Mouse (Mus musculus): ENCODE data around the gene Gm21762.
"Not testable (repeated sequence)": the region's sequence is repeated elsewhere in the genome, so short reads cannot be mapped to it uniquely, and the experiment has no call there.

Gene Gm21762

DNA sequence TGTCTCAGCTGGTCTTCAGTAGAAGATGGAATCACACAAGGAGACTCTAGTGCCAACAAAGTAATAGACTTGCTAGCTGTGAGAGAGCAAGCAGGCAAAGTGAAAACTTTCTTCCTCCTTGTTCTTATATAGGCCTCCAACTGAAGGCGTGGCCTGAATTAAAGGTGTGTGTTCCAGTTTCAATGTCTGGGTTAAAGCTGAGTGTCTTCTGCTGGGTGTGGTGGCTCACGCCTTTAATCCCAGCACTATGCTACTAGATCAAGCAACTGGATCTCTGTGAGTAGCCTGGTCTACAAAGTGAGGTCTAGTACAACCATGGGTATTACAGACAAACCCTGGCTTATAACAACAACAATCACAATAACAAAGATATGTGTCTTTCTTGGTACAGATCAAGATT lies at the start of gene Gm21762:
Gene Gm21762, minus strand, starts transcription at position 101 of the 400 bp plus-strand sequence.
- not testable (repeated sequence) for DNase-seq (ENCODE audit: low read depth in 1 of 2, low spot score in 2 of 2)

DNA sequence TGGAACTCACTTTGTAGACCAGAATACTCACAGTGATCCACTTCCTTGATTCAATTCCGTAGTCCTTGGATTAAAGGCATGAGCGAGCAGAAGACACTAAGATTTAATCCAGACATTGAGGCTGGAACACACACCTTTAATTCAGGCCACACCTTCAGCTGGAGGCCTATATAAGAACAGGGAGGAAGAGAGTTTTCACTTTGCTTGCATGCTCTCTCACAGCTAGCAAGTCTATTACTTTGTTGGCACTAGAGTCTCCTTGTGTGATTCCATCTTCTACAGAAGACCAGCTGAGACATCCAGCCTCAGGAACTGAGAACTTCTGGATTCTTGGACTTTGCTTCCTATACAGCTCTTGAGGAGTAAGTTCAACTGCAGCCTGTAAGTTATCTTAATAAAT lies 47.1 kb upstream of the Gm21762 start, which contains the start of gene AF067061:
Gene AF067061, plus strand, starts transcription at position 245 of the 400 bp plus-strand sequence.
- DNase-seq (ENCODE audit: low read depth in 1 of 2, low spot score in 2 of 2) = not testable (repeated sequence)

GRCm38 (mm10) chr13:120259718-120260117 lies 44.0 kb upstream of the Gm21762 start:
- peak; percentile 4 to 8 for DNase-seq (ENCODE audit: low read depth in 1 of 2, low spot score in 2 of 2)

DNA sequence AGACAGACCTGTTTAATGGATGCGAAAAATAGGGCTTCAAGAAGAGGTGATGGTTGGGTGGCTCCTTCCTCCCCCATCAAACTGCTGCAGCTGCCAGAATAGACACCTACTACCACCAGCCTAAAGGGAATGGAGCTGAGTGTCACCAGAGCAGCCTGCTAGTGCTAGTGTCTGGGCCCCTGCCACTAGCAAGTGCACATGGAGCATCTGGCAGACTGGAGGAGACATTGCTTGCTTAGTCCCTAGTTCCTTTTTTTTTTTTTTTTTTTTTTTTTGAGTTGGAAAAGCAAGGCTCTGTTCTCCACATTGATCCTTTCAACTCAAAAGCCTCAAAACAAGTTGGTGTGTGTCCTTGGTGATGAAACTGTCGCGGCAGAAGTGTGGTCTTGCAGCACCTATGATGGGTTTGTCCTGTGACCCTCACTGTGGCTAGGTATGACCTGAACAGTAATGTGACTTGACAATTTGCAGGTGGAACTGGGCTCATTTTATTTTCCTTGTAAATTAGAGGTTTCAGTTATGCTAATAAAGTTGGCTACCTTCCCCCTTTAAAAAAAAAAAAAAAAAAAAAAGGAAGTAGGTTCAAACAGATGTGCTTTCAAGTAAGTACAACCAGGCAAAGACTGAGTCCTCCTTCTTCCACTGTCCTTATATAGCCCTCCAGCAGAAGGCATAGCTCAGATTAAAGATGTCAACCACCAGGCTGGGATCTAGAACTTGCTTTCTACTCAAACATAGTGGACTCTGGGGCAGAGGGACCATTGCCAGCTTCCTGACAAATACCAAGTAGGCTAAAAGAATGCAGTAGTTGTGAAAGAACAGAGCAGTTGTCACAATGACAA lies 43.3 kb upstream of the Gm21762 start:
- not testable (repeated sequence) for DNase-seq (ENCODE audit: low read depth in 1 of 2, low spot score in 2 of 2)

DNA sequence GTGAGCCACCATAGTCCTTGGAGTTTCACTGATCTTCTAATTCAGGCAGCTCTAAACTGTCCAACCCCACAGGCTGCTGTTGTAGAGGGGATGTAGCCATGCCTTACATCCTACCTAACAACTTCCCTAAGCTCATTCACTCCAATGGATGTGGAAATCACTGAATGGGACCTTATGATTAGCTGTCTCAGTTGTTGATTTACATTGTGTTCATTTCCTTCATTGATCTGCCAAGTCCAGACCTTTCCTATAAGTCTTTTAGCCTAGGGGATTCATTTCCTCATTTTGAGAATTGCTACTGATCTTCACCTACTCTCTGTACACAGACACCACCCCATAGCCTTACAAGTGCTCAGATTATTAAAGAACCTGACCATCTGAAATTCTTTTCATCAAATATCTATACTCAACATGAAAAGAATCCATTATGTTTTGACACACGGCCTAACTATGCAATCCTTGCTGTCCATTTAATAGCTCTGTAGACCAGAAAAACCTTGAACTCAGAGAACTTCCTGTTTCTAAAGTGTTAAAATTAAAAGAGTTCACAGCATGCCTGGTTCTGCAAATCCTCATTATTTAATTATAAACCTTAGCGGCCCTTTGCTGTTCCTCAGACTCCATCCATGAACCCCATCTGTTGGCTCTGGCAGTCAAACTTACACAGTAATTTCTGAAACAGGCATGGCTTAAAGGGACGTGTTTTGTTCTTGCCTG lies 35.6 kb upstream of the Gm21762 start:
- not testable (repeated sequence) for DNase-seq (ENCODE audit: low read depth in 1 of 2, low spot score in 2 of 2)

DNA sequence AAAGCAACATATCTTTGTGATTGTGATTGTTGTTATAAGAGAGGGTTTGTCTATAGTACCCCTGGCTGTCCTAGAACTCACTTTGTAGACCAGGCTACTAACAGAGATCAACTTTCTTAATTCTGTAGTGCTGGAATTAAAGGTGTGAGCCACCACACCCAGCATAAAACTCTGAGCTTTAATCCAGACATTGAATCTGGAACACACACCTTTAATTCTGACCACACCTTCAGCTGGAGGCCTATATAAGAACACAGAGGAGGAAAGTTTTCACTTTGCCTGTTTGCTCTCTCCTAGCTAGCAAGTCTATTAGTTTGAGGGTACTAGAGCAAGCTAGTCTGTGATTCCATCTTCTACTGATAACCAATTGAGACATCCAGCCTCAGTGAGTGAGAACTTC lies 23.1 kb upstream of the Gm21762 start, which contains the start of gene Gm21731:
Gene Gm21731, plus strand, starts transcription at position 301 of the 400 bp plus-strand sequence.
- not testable (repeated sequence) for DNase-seq (ENCODE audit: low read depth in 1 of 2, low spot score in 2 of 2)

DNA sequence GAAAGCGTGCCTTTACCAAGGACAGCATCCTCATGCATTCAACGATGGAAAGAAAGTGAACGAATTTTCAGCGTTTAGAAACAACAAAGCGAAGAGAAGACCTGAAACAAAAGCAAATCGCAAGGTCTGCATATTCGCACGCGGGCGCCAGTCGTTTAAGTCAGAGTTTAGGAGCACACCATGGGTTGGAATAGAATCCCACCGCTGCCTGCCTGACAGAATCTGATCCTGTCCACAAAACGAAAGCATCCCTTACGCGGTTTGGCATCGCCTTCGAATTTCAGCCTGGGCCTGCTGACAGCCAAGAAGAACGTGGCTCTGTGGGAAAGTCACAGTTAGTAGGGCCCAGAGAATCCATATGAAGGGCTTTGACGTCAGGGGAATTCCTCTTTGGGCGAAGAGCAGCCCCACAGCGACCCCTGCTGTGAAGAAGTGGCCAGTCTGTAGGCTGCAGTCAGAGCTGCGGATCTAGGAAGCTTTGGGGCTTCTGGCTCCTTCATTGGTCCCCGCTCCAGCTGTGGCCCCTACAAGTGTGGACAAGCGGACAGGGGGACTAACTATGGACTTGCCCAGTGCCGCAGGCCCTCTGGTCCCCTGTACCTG lies 16.8 kb upstream of the Gm21762 start:
- not testable (repeated sequence) for DNase-seq (ENCODE audit: low read depth in 1 of 2, low spot score in 2 of 2)

DNA sequence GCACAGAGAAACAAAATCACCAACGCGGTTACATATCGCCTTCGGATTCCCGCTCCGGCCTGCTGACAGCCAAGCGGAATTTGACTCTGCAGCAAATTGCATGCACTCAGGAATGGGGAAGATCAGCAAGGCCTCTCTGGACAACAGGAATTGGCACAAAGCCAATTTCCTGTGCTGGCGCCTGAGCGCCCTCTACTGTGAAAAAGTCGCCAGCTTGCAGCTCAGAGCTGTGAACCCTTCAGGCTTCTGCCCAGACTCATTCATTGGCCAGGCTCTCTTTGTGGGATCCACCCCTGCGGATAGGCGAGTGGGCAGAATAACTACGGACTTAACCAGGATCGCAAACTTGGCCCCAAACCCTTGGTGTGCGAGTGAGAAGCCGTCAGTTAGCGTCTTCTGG lies 16.1 kb upstream of the Gm21762 start:
- DNase-seq (ENCODE audit: low read depth in 1 of 2, low spot score in 2 of 2) = not testable (repeated sequence)

GRCm38 (mm10) chr13:120223012-120223659 lies 7.4 kb upstream of the Gm21762 start:
- not testable (repeated sequence) for DNase-seq (ENCODE audit: low read depth in 1 of 2, low spot score in 2 of 2)

- not testable (repeated sequence) for DNase-seq (ENCODE audit: low read depth in 1 of 2, low spot score in 2 of 2)
These were observed 5.2 kb upstream of the Gm21762 start for GRCm38 (mm10) chr13:120220922-120221321.

DNA sequence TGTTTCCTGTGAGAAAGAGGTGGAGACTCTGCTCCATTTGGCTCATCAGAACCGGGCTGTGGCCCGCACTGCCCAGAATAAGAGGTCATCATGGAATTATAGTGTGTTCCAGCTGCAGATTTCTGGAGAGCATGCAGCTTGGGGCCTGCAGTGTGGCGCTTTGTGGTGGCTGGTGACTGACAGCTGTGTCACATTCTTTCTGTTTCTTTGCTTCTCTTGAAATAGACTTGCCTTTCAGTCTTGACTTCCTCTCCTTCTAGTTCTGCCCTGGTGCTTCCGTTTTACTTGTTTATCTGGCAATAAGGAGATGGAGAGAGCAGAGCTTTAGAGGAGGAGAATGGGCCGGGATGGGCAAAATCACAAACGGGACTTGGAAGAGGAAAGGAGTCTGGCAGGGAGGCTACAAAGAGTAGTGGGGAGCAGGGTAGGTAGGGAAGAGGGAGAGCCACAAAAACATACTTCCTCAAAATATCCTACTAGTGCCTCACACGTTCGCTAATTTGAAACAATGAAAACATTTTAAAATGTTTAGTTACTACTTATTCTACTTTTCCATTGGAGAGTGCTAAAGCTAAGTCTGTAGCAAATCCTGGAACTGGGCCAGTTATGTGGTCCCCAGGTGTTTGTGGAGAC lies 19.4 kb downstream of the Gm21762 start:
- not testable (repeated sequence) for DNase-seq (ENCODE audit: low read depth in 1 of 2, low spot score in 2 of 2)

DNA sequence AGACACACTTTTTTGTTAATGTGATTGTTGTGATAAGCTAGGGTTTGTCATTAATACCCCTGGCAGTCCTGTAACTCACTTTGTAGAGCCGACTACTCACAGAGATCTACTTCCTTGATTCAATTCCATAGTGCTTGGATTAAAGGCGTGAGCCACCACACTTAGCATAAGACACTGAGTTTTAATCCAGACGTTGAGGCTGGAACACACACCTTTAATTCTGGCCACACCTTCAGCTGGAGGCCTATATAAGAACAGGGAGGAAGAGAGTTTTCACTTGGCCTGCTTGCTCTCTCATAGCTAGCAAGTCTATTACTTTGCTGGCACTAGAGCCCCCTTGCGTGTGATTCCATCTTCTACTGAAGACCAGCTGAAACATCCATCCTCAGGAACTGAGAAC lies 43.6 kb downstream of the Gm21762 start, which contains the start of gene Gm21818:
Gene Gm21818, plus strand, starts transcription at position 301 of the 400 bp plus-strand sequence.
- not testable (repeated sequence) for DNase-seq (ENCODE audit: low read depth in 1 of 2, low spot score in 2 of 2)

DNA sequence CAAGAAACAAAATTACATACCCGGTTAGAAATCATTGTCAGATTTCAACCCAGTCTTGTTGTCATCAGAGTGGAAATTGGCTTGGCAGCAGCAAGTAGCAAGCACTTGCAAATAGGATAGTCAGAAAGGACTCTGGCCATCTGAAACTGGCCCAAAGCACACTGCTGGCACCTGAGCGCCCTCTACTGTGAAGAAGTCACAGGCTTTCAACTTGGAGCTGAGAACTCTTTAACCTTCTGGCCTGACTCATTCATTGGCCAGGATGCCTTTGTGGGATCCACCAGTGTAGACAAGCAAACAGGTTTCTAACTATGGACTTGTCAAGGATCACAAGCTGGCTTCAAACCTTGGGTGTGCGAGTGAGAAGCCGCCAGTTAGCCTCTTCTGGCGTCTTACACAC lies 47.4 kb downstream of the Gm21762 start:
- DNase-seq (ENCODE audit: low read depth in 1 of 2, low spot score in 2 of 2) = not testable (repeated sequence)
